Mouse (Mus musculus): ENCODE data around the gene Arhgap35. TPM values are rescaled to one million over a fixed set of nuclear protein-coding genes. Genes with fewer than 3 reads are reported as not detected.

Arhgap35 gene
- total RNA-seq, 2 experiments from 2014 or later: 125 to 127 TPM

- no peak for DNase-seq (ENCODE audit: extremely low spot score in 1 of 2, low spot score in 1 of 2)
Measured at GRCm38 (mm10) chr7:16537220-16537903, 77.4 kb downstream of the Arhgap35 start.

- no peak for DNase-seq (ENCODE audit: extremely low spot score in 1 of 2, low spot score in 1 of 2)
Measured at GRCm38 (mm10) chr7:16525995-16526394, 88.8 kb downstream of the Arhgap35 start.

DNA sequence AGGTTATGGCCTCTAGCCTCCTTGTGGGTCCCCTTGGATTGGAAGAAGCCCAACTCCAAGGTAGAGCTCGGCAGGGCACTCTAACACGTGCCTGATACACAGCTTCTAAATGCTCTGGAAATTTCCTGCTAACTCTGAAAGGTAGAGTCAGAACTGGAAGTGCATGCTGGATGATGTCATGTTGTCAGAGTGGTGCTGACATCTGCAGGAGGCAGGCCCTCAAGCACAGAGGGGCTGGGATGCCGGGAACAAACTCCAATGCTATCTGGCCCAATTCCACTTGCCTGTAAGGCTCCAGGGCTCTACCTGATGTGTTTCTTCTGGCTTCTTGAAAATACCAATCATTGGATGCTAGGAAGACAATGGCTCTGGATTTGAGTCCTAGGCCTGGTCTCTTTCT is 89.3 kb downstream of the Arhgap35 start:
- no peak for DNase-seq (ENCODE audit: extremely low spot score in 1 of 2, low spot score in 1 of 2)

DNA sequence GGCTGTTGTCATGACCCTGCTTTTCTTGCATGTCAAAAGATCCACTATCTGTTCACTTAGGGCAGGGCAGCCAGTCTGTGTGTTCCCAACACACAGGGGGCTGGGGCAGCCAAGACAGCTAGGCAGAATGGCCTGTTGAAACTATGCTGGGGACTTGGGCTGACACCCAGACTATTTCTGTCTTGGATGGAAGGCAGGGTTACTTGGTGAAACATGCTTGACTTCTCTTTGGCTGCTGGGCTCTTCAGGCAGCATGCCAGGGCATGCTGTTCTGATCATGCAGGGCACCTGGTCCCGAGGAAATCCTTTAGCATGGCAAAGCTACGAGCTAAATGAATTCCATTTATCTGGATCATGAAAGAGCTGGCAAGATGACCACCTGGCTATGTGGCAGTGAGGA is 90.5 kb downstream of the Arhgap35 start:
- no peak for DNase-seq (ENCODE audit: extremely low spot score in 1 of 2, low spot score in 1 of 2)

- no peak for DNase-seq (ENCODE audit: extremely low spot score in 1 of 2, low spot score in 1 of 2)
Measured at GRCm38 (mm10) chr7:16519310-16519709, 95.5 kb downstream of the Arhgap35 start.

DNA sequence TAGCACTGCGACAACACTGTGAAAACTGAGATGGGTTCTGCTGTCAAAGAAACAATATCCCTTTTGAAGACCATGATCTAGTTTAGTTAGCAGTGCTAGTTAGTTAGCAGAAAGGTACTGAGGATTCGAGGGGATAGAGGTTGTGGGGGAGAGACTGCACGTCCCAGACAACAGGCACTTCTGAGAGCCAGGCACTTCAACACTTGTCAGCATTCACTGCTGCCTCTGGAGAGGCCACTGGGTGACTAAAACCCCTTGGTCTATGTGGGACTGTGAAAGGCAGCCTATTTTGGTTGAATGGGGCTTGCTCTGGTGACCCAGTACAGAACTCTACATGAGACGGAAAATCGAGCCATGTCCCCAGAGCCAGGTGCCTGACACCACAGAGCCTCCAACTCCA is 97.6 kb downstream of the Arhgap35 start:
- no peak for DNase-seq (ENCODE audit: extremely low spot score in 1 of 2, low spot score in 1 of 2)

DNA sequence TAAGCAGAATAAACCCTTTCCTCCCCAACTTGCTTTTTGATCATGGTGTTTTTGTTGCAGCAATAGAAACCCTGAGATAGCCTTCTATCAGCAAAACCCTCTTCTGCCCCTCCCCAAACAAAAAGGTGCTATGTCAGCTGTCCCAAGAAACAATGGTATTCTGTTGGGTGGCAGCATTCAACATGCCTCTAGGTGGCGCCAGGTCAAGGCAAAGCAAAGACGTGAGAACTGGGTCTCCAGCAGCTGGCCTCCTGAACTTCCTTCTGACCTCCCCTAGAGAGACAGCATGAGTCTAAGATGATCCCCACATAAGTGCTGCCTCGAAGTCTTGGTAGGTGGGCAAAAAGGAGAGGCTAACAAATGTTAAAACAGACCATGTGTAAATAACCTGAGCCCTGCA is 107.5 kb downstream of the Arhgap35 start:
- peak in 1 of 2 experiments; percentile 54 for DNase-seq (ENCODE audit: extremely low spot score in 1 of 2, low spot score in 1 of 2)

DNA sequence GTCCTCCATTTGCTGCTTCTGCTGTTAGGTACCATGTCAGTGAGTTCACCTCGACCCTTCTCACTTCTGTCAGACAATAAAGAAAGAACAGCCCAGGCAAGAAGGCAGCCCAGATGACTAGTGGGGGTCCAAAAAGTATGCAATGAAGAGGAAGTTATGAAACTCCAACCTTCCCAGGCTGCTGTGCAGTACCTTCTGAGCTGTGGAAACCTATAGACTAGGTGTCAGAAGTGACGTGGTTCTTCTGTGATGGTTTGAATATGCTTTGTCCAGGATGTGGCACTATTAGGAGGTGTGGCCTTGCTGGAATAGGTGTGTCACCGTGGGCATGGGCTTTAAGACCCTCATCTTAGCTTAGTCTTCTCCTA is 109.6 kb downstream of the Arhgap35 start:
- DNase-seq (ENCODE audit: extremely low spot score in 1 of 2, low spot score in 1 of 2): no peak

- no peak for DNase-seq (ENCODE audit: extremely low spot score in 1 of 2, low spot score in 1 of 2)
Measured at GRCm38 (mm10) chr7:16504573-16505225, 110.1 kb downstream of the Arhgap35 start.

DNA sequence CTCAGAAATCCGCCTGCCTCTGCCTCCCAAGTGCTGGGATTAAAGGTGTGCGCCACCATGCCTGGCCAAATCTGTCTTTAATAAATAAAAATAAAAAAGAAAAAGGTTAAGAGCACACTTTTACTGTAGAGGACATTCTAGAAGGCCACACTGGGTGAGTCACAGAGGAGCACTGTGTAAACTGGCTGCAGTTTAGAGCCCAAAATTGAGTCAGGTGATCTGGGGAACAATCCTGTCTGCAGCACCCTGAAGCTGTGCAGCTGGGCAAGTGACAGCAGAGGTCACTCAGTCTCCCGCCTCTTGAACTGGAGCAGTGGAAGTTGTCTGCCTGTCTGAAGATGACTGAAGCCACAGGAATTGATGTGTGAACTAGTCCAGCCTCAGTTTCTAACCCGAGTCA is 113.2 kb downstream of the Arhgap35 start:
- no peak for DNase-seq (ENCODE audit: extremely low spot score in 1 of 2, low spot score in 1 of 2)

DNA sequence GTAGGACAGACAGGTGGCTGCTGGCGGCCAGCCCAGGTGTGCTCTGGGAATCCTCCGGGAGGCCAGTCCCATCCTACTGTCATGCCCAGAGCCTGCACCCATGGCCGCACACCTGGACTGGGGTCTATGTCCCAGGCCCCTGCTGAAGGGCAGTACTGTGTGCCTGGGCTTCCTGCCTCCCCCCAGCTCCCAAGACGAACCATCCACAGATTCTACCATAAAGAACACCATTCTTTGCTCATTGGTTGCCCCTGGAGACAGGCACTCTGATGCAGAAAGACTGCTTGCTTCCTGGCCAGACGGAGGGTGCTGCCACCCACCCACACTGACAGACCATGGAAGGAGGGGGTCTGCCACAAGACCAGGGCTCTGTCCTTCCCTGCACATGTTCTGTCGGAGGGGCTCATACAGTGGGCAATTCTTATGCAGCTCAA is 115.1 kb downstream of the Arhgap35 start:
- no peak for DNase-seq (ENCODE audit: extremely low spot score in 1 of 2, low spot score in 1 of 2)

GRCm38 (mm10) chr7:16496260-16496659 is 118.5 kb downstream of the Arhgap35 start:
- DNase-seq (ENCODE audit: extremely low spot score in 1 of 2, low spot score in 1 of 2): no peak

- peak in 1 of 2 experiments; percentile 59 for DNase-seq (ENCODE audit: extremely low spot score in 1 of 2, low spot score in 1 of 2)
Measured at GRCm38 (mm10) chr7:16493361-16493760, 121.4 kb downstream of the Arhgap35 start.

GRCm38 (mm10) chr7:16492211-16492610 is 122.6 kb downstream of the Arhgap35 start:
- no peak for DNase-seq (ENCODE audit: extremely low spot score in 1 of 2, low spot score in 1 of 2)

GRCm38 (mm10) chr7:16491759-16492158 is 123.0 kb downstream of the Arhgap35 start:
- DNase-seq (ENCODE audit: extremely low spot score in 1 of 2, low spot score in 1 of 2): peak; percentile 48 to 69

- DNase-seq (ENCODE audit: extremely low spot score in 1 of 2, low spot score in 1 of 2): peak in 1 of 2 experiments; percentile 53
Measured at GRCm38 (mm10) chr7:16489948-16490347, 124.8 kb downstream of the Arhgap35 start.

GRCm38 (mm10) chr7:16488816-16489215 is 126.0 kb downstream of the Arhgap35 start:
- no peak for DNase-seq (ENCODE audit: extremely low spot score in 1 of 2, low spot score in 1 of 2)

GRCm38 (mm10) chr7:16477628-16478027 is 137.2 kb downstream of the Arhgap35 start, which contains the start of gene Npas1:
Gene Npas1 (minus strand): TSS chr7:16477728.
- DNase-seq (ENCODE audit: extremely low spot score in 1 of 2, low spot score in 1 of 2): no peak

DNA sequence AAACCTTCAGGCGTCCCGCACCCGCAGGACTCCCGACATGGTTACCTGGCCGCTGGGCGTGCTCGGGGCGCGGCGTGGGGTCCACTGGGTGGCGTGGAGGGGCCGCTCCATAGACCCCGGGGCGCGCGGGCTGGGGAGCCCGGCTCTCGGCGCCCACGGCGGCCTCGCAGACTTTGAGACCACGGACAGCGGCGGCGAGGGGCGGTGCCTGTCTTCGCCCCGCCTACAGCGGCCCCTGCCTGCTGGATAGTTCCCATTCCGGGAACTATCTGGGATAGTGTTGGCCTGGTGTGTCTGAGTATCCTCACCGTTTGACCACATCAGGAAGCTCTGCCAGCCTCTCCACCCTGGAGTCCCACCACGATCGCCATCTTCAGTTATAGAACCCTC is 138.2 kb downstream of the Arhgap35 start:
- no peak for DNase-seq (ENCODE audit: extremely low spot score in 1 of 2, low spot score in 1 of 2)

DNA sequence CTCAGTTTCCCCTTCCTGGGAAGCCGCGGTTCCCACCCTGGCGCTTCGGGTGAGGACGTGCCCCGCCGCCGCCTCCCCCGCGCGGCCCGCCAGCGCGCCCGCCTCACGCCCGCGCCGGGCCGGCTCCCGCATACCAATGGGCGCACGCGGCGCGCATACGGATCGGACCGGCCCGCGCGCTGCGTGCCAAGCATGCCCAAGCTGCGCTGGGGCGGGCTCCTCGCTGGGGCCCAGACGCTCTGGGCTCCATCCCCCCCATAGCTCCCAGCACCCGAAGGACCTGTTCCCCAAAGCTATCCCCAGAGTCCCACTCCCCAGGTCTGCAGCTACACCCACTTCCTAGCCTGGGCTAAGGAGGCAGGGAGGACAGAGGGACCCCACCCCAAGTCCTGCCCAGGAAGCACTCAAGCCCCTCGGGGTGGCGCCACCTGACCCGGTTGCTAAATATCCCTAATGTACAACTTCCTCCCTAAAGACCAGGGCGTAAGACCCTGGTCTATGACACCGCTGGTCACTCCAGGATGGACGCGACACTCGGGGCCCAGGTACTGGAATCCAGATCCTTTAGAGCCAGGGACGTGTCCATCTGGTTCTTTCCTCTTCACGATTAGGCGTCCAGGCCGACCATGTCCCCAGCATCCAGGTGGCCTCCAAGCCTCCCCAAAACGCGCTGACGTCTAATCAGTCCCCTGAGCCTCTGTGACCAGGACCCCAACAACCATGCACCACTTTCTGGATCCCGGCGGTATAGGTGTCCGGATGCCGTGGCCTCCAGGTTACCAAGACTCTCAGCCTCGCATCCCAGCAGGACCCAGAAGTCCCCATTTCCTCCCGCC is 138.8 kb downstream of the Arhgap35 start:
- DNase-seq (ENCODE audit: extremely low spot score in 1 of 2, low spot score in 1 of 2): no peak

- no peak for DNase-seq (ENCODE audit: extremely low spot score in 1 of 2, low spot score in 1 of 2)
Measured at GRCm38 (mm10) chr7:16475321-16475720, 139.5 kb downstream of the Arhgap35 start.

Data from layer of hippocampus, postnatal 25 days (tissue).